Mouse (Mus musculus): ENCODE results near the gene Ttc13.

Gene Ttc13

GRCm38 (mm10) chr8:124657961-124658360 is 63.8 kb downstream of the Ttc13 start:
- no peak for DNase-seq (ENCODE audit: low spot score in 2 of 2)

- DNase-seq (ENCODE audit: low spot score in 2 of 2): no peak
These were observed 68.0 kb downstream of the Ttc13 start for GRCm38 (mm10) chr8:124653568-124654475.

GRCm38 (mm10) chr8:124652546-124652945 is 69.2 kb downstream of the Ttc13 start:
- DNase-seq (ENCODE audit: low spot score in 2 of 2): no peak

- no peak for DNase-seq (ENCODE audit: low spot score in 2 of 2)
These were observed 70.0 kb downstream of the Ttc13 start for GRCm38 (mm10) chr8:124651776-124652175.

- no peak for DNase-seq (ENCODE audit: low spot score in 2 of 2)
These were observed 73.5 kb downstream of the Ttc13 start for GRCm38 (mm10) chr8:124648311-124648710.

GRCm38 (mm10) chr8:124643540-124644339 is 78.0 kb downstream of the Ttc13 start:
- peak; percentile 76 to 85 for DNase-seq (ENCODE audit: low spot score in 2 of 2)

- DNase-seq (ENCODE audit: low spot score in 2 of 2): no peak
These were observed 80.2 kb downstream of the Ttc13 start for GRCm38 (mm10) chr8:124641599-124641998.

GRCm38 (mm10) chr8:124635247-124635502 is 86.6 kb downstream of the Ttc13 start:
- DNase-seq (ENCODE audit: low spot score in 2 of 2): no peak

- DNase-seq (ENCODE audit: low spot score in 2 of 2): no peak
These were observed 87.2 kb downstream of the Ttc13 start for GRCm38 (mm10) chr8:124634411-124635246.

- peak in 1 of 2 experiments; percentile 43 for DNase-seq (ENCODE audit: low spot score in 2 of 2)
These were observed 88.6 kb downstream of the Ttc13 start for GRCm38 (mm10) chr8:124633001-124633703.

- no peak for DNase-seq (ENCODE audit: low spot score in 2 of 2)
These were observed 89.8 kb downstream of the Ttc13 start for GRCm38 (mm10) chr8:124631966-124632365.

- DNase-seq (ENCODE audit: low spot score in 2 of 2): no peak
These were observed 90.9 kb downstream of the Ttc13 start for GRCm38 (mm10) chr8:124630891-124631290.

GRCm38 (mm10) chr8:124630489-124630888 is 91.3 kb downstream of the Ttc13 start:
- no peak for DNase-seq (ENCODE audit: low spot score in 2 of 2)

GRCm38 (mm10) chr8:124626251-124626650 is 95.5 kb downstream of the Ttc13 start:
- DNase-seq (ENCODE audit: low spot score in 2 of 2): no peak
